Mouse (Mus musculus): ENCODE results near the gene Cd300lg. TPM values are rescaled to one million over a fixed set of nuclear protein-coding genes. Genes with fewer than 3 reads are reported as not detected.

The Cd300lg gene
- total RNA-seq, 1 experiment from 2014 or later, result not detected

DNA sequence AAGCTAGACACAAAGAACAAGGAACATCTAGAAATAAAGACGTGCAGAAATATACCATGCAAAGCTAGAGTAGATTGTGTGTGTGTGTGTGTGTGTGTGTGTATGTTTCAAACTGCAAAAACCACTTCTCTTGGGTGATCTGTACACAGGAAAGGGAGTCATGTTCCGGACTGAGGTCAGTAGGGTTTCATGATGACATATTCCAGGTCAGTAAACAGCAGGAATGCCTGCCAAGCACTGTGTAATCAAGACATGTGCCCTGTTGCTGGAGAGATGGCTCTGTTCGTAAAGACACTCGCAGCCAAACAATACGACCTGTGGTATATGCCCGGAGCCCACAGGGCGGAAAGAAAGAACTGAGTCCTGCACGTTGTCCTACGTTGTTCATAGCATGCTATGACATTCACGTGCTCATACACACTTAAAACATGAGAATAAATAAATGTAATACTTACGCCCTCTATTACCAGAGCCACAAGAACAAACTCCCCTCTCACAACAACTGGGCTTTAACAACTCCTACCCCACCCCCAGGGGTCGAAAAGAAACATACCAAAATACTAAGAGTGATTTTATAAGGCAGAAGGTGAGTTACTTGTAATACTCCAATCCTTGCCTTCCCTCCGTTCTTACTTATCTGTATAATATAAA, 1.7 kb upstream of the Cd300lg start:
- ATAC-seq (replicated peaks in 1 of 2; ENCODE audit: insufficient read depth in 1 of 2, low FRiP score in 2 of 2, low TSS enrichment in 1 of 2, low read depth in 1 of 2, poor library complexity in 2 of 2, severe bottlenecking in 2 of 2), result no peak

GRCm38 (mm10) chr11:102040138-102040524, 1.2 kb upstream of the Cd300lg start:
- ATAC-seq (replicated peaks in 1 of 2; ENCODE audit: insufficient read depth in 1 of 2, low FRiP score in 2 of 2, low TSS enrichment in 1 of 2, low read depth in 1 of 2, poor library complexity in 2 of 2, severe bottlenecking in 2 of 2), result peak; percentile 74 to 85

DNA sequence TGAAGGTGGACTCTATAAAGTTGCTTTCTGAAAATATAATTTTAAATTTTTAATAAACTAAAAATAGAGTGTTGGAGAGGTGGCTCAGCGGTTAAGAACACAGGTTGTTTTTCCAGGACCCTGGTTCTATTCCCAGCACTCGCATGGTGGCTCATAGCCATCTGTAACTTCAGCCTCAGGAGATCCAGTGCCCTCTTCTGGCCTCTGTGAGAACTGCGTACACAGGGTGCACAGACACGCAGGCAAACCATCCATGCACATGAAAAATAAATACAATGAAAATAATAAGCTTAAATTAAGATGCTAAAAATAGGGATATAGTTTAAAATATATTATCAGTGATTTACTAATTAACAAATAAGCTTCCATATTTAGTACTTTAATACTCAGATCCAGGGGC, 663 bp upstream of the Cd300lg start:
- no peak for ATAC-seq (replicated peaks in 1 of 2; ENCODE audit: insufficient read depth in 1 of 2, low FRiP score in 2 of 2, low TSS enrichment in 1 of 2, low read depth in 1 of 2, poor library complexity in 2 of 2, severe bottlenecking in 2 of 2)

GRCm38 (mm10) chr11:102042971-102043370, 1.7 kb downstream of the Cd300lg start:
- no peak for ATAC-seq (replicated peaks in 1 of 2; ENCODE audit: insufficient read depth in 1 of 2, low FRiP score in 2 of 2, low TSS enrichment in 1 of 2, low read depth in 1 of 2, poor library complexity in 2 of 2, severe bottlenecking in 2 of 2)

DNA sequence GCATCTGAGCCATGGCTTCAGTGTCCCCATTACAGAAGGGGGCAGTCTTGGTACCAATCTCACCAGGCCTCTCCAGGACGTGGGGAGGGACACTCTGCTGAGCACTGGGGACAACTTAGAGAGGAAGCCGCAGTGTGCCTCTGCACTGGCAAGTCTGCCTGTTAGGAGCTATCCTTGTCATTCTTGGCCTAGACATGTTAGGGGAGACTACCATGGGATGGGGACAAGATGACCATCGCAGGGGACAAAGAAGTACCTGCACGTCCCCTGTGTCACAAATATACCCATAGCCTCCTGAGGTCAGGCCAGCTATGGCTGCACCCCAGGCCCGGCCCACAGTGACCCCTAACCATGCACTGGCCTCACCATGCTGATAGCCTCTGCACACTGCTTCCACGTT, 2.1 kb downstream of the Cd300lg start:
- no peak for ATAC-seq (replicated peaks in 1 of 2; ENCODE audit: insufficient read depth in 1 of 2, low FRiP score in 2 of 2, low TSS enrichment in 1 of 2, low read depth in 1 of 2, poor library complexity in 2 of 2, severe bottlenecking in 2 of 2)

DNA sequence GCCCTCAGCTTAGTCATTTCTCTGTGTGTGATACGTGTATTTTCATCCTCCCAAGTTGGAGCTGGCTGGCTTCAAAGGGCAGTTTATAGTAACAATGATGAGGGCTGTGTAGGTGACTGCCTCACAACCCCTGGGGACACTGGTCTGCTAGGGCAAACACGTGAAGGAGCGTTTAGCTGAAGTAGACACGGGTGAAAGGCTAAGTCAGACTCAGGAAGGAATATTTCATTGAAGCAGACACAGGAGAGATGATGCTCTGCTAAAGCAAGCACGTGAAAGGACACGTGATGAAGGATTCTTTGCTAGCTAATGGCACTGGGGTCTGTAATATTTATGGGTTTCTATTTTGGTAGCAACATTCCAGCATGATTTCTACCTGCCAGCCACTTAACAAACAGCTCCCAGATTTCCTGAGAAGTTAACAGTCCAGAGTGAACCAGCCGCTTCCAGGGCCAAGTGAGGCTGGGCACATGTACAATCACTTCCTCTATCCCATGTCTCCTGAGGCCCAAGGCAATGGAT, 3.4 kb downstream of the Cd300lg start:
- ATAC-seq (replicated peaks in 1 of 2; ENCODE audit: insufficient read depth in 1 of 2, low FRiP score in 2 of 2, low TSS enrichment in 1 of 2, low read depth in 1 of 2, poor library complexity in 2 of 2, severe bottlenecking in 2 of 2), result no peak

DNA sequence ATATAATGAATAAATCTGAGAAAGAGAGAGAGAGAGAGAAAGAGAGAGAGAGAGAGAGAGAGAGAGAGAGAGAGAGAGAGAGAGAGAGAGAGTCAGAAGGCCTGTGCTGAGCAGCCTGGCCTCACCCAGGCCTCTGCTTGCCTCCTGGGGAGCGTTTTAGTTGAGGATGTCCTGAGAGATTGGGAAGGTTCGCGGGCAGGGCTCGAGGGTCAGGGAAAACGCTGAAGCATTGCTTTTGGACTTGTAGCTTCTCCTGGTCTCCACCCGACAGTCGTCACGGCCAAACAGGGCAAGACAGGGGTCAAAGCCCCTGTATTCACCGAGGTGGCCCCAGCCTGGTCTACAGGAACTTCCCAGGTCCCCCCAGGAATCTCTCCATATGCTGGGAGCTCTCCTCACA, 5.3 kb downstream of the Cd300lg start:
- ATAC-seq (replicated peaks in 1 of 2; ENCODE audit: insufficient read depth in 1 of 2, low FRiP score in 2 of 2, low TSS enrichment in 1 of 2, low read depth in 1 of 2, poor library complexity in 2 of 2, severe bottlenecking in 2 of 2), result no peak

- ATAC-seq (replicated peaks in 1 of 2; ENCODE audit: insufficient read depth in 1 of 2, low FRiP score in 2 of 2, low TSS enrichment in 1 of 2, low read depth in 1 of 2, poor library complexity in 2 of 2, severe bottlenecking in 2 of 2), result no peak
Observed at GRCm38 (mm10) chr11:102049875-102050482, 8.7 kb downstream of the Cd300lg start.

- ATAC-seq (replicated peaks in 1 of 2; ENCODE audit: insufficient read depth in 1 of 2, low FRiP score in 2 of 2, low TSS enrichment in 1 of 2, low read depth in 1 of 2, poor library complexity in 2 of 2, severe bottlenecking in 2 of 2), result no peak
Observed at GRCm38 (mm10) chr11:102051541-102051940, 10.2 kb downstream of the Cd300lg start.

DNA sequence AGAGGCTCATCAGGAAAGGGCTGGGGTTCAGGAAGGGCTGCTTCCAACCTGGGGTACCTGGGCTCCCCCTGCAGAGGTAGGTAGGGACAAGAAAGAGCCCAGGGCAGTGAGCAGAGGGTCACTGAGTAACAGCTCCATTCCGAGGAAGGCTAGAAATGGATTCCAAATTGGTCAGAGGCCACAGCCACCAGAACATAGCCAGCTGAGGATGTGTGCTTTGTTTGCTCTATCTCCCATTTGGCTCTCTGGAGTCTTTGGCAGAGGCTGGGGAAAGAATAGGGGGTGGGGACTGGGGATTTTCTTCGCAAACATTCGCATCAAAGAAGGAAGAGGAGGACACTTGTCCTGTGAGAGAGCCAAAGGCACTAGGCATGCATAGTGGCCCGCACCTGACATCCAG, 10.6 kb downstream of the Cd300lg start:
- ATAC-seq (replicated peaks in 1 of 2; ENCODE audit: insufficient read depth in 1 of 2, low FRiP score in 2 of 2, low TSS enrichment in 1 of 2, low read depth in 1 of 2, poor library complexity in 2 of 2, severe bottlenecking in 2 of 2), result no peak

- ATAC-seq (replicated peaks in 1 of 2; ENCODE audit: insufficient read depth in 1 of 2, low FRiP score in 2 of 2, low TSS enrichment in 1 of 2, low read depth in 1 of 2, poor library complexity in 2 of 2, severe bottlenecking in 2 of 2), result no peak
Observed at GRCm38 (mm10) chr11:102052697-102053096, 11.4 kb downstream of the Cd300lg start.

DNA sequence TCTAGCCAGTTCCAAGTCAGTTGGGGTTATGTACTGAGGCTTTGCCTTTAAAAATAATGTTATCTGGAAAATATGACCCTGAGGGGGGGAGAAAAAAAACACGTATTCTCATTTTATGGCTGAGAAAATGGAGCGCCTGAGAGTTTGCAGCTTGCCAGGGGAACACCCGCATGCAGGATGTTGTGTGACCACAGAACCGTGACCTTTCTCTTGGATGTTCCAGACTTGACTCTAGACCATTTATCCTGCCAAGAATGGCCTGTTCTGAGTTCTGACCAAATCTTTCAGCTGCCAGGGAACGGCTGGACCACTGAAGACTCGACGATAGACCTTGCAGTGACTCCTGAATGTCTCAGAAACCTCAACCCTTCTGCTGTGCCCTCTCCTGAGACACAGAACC, 11.9 kb downstream of the Cd300lg start:
- ATAC-seq (replicated peaks in 1 of 2; ENCODE audit: insufficient read depth in 1 of 2, low FRiP score in 2 of 2, low TSS enrichment in 1 of 2, low read depth in 1 of 2, poor library complexity in 2 of 2, severe bottlenecking in 2 of 2), result no peak

- peak; percentile 42 to 69; a peak in 2 of 4 replicates for ATAC-seq (replicated peaks in 1 of 2; ENCODE audit: insufficient read depth in 1 of 2, low FRiP score in 2 of 2, low TSS enrichment in 1 of 2, low read depth in 1 of 2, poor library complexity in 2 of 2, severe bottlenecking in 2 of 2)
Observed at GRCm38 (mm10) chr11:102053847-102054246, 12.5 kb downstream of the Cd300lg start.

GRCm38 (mm10) chr11:102061236-102061940, 20.1 kb downstream of the Cd300lg start:
- ATAC-seq (replicated peaks in 1 of 2; ENCODE audit: insufficient read depth in 1 of 2, low FRiP score in 2 of 2, low TSS enrichment in 1 of 2, low read depth in 1 of 2, poor library complexity in 2 of 2, severe bottlenecking in 2 of 2), result peak; percentile 81 to 85

GRCm38 (mm10) chr11:102061941-102062473, 20.7 kb downstream of the Cd300lg start:
- ATAC-seq (replicated peaks in 1 of 2; ENCODE audit: insufficient read depth in 1 of 2, low FRiP score in 2 of 2, low TSS enrichment in 1 of 2, low read depth in 1 of 2, poor library complexity in 2 of 2, severe bottlenecking in 2 of 2), result no peak

DNA sequence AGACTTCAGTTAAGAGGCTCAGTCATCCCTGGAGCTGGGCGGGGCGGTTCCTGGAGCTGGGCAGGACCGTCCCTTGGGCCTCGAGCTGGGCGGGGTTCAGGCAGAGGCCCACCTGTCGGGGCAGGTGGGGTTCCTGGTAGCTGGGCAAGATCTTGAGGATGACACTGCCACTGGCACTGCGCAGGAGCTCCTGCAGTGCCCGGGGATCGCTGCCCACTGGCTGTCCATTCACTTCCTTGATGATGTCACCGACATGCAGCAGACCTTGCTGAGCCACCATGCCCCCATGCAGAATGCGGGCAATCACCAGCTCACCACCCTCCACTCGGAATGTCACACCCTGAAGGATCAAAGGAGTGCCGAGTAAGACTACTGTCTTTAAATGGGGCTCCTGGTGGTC, 21.8 kb downstream of the Cd300lg start:
- ATAC-seq (replicated peaks in 1 of 2; ENCODE audit: insufficient read depth in 1 of 2, low FRiP score in 2 of 2, low TSS enrichment in 1 of 2, low read depth in 1 of 2, poor library complexity in 2 of 2, severe bottlenecking in 2 of 2), result no peak

DNA sequence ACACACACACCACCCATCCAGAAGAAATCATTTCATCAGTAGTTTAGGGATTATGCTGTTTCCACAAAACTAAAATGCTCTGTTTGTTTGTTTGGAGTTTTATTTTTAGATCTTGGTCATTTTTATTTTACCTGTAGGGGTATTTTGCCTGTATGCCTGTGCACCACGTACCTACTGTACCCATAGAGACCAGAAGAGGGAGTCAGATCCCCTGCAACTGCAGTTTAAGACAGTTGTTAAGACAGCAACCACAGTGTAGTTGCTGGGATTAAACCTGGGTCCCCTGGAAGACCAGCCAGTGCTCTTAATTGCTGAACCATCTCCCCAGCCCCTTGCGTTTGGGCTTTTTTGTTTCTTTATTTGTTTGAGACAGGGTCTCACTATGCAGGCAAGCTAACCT, 27.7 kb downstream of the Cd300lg start:
- no peak; a peak in 1 of 4 replicates for ATAC-seq (replicated peaks in 1 of 2; ENCODE audit: insufficient read depth in 1 of 2, low FRiP score in 2 of 2, low TSS enrichment in 1 of 2, low read depth in 1 of 2, poor library complexity in 2 of 2, severe bottlenecking in 2 of 2)

DNA sequence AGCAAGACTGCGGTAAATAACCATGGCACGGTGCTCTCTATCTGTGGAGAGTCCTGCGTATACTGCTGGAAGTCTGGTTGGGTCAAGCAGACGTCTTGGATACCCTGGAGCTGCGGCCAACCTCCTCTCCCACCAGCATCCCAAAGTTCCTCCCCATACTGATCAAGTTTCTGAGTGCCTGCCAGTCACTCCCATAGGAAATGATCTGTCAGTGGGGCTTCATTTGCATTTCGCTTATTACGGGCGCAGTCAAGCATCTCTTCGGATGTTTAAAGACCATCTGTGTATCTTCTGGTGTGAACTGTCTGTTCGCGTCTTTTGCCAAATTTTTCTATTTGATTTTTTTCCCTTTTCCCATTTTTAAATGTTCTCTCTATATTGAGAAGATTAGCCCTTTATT, 28.3 kb downstream of the Cd300lg start:
- ATAC-seq (replicated peaks in 1 of 2; ENCODE audit: insufficient read depth in 1 of 2, low FRiP score in 2 of 2, low TSS enrichment in 1 of 2, low read depth in 1 of 2, poor library complexity in 2 of 2, severe bottlenecking in 2 of 2), result no peak
